Mouse (Mus musculus) lung, postnatal 10 days (tissue): Measurements from ENCODE around the gene Elovl6.

Experiments
- DNase-seq: peaks from one replicate; pipeline ENCODE4 v3.0.0; 2021

Elovl6 gene

DNA sequence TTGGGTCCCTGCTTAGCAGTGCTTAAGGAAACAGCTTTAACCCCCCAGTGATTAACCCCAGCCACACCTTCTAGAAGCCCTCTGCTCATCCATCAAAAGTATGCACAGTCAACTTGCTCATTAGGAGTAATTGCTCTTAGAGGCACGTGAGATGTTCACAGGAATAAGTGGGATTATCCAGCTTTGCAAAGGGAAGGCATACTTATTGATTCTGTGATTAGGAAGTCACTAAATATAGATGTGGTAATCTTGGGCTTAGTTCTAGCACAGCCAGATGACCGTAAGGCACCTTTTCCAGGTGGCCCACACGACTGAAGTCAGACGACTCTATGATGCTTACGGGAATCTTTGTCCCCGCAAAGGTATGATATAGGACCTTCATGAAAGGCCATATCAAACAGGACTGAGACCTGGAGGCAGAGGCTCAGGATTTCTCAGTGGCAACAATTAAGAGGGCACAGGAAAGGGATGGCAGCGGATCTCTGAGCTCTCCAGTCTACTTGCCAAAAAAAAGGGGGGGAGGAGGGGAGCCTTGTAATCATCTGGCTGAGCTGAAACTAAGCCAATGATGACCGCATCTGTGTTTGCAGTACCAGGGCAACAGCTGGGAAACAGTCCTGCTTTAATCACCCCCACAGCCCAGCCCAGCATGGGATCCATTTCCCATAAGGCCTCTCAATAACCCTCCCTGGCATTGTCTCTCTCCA is 117.6 kb downstream of the Elovl6 start:
- DNase-seq: peak; percentile 85

GRCm38 (mm10) chr3:129650293-129650612 is 118.1 kb downstream of the Elovl6 start:
- no peak for DNase-seq

GRCm38 (mm10) chr3:129650931-129651330 is 118.8 kb downstream of the Elovl6 start:
- no peak for DNase-seq

DNA sequence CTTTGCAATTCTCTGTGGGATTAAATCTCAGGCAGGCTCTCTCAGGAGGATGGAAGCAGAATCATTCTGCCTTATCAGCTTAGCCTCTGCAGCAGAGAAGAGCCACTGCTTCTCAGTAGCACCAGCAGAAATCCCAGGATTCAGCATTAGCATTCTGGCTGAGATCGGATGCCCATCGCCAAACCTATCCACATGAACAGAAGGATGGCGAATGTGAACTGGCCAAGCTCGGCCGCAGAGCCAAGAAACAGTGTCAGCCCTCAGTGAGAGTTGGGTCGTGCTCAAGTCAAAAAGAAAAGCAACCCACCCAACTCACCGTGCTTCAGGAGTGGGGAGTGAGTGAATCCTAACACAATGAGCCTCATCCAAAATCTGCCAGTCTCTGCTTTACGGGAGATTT is 119.6 kb downstream of the Elovl6 start:
- DNase-seq: no peak

DNA sequence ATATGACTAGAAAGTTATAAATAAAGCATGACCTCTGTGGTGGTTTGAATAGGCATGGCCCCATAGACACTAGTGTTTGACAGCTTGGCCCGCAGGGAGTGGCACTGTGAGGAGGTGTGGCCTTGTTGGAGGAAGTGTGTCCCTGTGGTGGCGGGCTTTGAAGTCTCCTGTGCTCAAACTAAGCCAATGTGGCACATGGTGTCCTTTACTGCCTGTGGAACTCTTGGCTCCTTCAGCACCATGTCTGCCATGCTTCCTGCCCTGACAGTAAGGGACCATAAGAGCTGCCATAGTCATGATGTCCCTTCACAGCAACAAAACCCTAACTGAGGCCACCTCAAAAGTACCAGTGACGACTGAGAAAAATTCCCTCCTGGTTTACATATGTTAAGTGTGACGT is 120.3 kb downstream of the Elovl6 start:
- DNase-seq: no peak

DNA sequence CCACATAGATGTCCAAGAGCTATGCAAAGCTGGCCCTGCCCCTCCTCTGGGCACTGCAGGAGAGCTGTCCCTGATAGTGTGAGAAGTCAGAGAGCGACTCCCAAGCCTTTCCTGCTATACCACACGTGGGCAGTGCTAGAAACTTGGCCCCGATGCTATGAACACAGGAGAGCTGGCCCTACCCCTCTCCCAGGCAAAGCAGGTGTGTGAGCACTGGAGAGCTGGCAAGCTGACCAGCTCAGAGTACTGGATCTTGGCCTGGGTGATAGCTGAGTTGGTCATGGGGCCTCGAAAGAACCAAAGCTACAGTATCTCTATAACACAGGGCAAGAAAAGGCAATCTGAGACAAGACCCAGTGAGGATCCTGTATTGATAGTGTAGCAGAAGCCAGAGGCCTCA is 124.4 kb downstream of the Elovl6 start:
- DNase-seq: no peak

DNA sequence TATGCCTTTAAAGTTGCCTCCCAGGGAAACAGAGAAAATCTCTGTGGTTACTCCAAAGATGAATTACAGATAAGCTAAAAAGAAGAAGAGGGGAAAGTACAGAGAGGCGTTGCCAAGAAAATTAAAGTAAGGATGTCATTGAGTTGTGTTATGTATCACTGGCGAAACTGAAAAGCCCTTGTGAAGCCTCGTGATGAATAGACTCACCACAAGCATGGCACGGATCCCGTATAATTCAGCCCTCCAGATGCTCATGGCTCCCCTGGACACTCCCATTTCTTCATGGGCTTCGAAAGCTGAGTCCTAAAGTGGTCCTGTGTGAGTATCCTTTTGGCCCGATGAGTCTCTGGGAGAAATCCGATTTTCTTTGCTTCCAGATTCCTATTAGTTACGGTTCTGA is 125.1 kb downstream of the Elovl6 start:
- no peak for DNase-seq

GRCm38 (mm10) chr3:129657775-129658174 is 125.6 kb downstream of the Elovl6 start:
- DNase-seq: no peak

DNA sequence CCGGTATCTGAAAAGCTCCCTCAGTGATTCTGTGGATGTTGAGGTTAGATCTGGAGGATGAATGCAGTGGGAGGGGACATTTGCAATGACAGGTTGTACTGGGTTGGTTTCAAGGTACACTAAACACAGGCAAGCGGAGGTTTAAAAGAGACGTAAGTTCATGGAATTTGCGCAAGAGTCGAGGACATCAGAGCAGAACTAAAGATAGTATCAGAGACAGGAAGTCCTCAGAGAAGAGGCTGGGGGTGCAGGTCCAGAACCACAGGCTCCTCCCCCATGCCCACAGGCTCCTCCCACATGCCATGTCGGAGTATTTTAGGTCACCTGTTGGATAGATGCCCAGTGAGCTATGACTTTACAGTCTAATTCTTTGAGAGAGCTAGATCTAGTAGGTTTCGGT is 126.6 kb downstream of the Elovl6 start:
- DNase-seq: no peak

GRCm38 (mm10) chr3:129663906-129664305 is 131.8 kb downstream of the Elovl6 start:
- no peak for DNase-seq

DNA sequence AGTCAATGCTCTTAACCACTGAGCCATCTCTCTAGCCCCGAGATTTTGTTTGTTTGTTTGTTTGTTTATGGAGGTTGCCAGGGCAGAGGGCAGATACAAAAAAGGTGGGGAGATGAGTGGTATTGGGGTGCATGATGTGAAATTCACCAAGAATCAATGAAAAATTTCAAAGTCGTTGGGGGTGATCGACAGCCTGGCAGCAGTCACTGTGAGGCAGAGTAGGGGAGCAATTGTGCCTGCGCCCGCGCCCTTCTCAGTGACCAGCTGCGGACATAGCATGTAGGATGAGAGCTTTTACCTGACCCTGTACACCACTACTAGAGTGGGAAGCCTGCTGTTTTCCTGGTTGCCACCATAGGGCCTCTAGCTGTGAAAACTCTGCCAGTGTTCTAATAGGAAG is 143.8 kb downstream of the Elovl6 start:
- no peak for DNase-seq

GRCm38 (mm10) chr3:129680258-129680657 is 148.1 kb downstream of the Elovl6 start:
- peak; percentile 19 for DNase-seq

DNA sequence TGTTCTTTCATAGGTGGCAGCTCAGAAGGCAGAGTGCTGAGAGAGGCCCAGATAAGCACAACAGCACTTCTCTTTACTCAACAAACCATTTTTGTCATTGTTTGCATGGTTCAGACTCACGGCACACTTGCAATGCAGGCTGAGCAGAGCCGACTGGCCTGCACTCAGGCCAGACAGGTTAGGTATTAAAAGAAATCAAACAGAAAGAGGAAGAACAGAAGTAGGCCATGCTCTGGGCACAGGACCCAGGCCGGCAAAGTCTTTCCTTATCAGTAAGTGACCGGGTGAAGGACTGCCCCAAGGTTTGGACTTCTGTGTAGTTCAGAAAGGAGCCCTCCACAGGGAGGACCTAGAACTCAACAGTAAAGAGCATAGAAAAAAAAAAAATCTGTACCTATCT is 149.7 kb downstream of the Elovl6 start:
- DNase-seq: peak; percentile 9

- peak; percentile 39 for DNase-seq
Observed at GRCm38 (mm10) chr3:129682389-129682788, 150.2 kb downstream of the Elovl6 start.

DNA sequence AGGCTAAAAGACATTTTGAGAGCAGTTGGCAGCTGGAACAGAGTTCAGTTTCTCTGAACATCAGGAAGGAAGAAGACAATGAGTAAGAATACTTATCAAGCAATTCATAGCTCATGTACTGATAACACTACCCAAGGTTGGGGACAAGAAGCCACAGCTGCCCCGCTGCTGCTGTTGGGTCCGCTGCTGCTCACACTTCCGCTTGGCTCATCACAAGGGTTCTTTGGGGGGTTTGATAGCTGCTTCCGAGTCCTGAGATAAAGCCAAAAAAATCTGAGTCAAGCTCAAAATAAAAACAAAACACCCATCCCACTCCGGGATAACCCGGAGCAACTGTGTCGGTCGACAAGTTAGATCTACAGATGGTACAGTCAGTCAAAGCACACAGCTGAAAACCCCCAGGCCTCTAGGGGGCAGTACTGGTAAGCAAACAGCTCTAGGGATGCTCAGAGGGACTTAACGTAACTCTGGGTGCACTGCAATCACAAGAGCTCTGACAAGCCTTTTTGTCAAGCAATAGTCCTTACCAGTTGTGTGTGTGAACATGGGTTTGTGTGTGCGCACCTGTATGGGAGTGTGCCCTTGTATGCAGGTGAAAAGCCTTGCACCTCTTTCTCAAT is 151.0 kb downstream of the Elovl6 start:
- DNase-seq: peak; percentile 23

- no peak for DNase-seq
Observed at GRCm38 (mm10) chr3:129686196-129686595, 154.0 kb downstream of the Elovl6 start.

- DNase-seq: peak; percentile 79
Observed at GRCm38 (mm10) chr3:129686698-129687333, 154.7 kb downstream of the Elovl6 start.

GRCm38 (mm10) chr3:129687429-129687828 is 155.3 kb downstream of the Elovl6 start:
- DNase-seq: no peak
